Mouse (Mus musculus): ENCODE measurements around the gene Sigirr. TPM values are rescaled to one million over a fixed set of nuclear protein-coding genes. Genes with fewer than 3 reads are reported as not detected.

Gene Sigirr
- polyA plus RNA-seq, 1 experiment: 41.8 TPM

DNA sequence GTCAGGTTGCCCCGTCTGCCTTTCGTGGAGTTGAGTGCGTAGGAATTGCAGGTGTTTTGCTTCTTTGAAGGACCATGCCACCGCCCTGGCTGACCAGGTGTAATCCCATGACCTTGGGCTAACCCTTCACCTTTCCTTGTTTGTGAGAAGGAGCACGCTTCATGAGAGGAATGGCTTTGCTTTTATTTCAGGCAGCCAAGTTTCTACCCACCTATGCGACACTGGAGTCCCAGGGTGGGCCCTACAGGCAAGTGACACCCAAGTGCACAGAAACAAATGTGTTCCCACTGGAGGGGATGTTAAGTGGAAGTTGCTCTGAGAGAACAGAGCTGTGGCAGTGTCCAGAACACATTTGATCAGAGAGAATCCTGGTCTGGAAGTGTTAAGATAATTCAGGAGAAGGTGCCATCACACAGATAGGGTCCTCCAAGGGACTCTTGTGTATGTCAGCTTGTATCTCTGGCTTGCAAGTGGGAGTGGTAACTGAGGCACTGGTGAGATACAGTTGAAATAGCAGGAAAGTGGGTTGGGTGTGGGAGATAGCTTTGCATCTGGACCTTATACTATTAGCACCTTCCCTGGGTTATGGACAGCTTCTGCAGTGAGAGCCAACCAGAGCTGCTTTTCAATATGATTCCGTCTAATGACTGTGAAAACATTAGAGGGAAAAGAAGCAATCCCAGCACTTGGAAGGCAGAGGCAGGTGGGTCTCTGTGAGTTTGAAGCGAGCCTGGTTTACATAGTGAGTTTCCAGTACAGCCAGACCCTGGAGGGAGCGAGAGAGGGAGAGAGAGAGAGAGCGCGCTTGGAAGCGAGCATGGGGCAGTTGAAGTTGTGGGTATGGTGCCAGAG, 31.8 kb upstream of the Sigirr start:
- Histone ChIP-seq H3K9me3 (no peaks in the 10 kb centered on the region), H3K4me3 (replicated peaks) (peak overlapping the region; percentile 96), H3K36me3 (replicated peaks; ENCODE audit: low read length) (peaks cover 32% of the 10 kb centered on the region), H3K4me1 (peaks cover 46% of the 10 kb centered on the region), H3K27me3 (replicated peaks) (no peaks in the 10 kb centered on the region)
- TF ChIP-seq FLI1 (IDR thresholded peaks at IDR 0.05; ENCODE audit: low read length): no peak
- no peak; the same call in 2 of the 3 replicates for TF ChIP-seq GATA1 (IDR thresholded peaks at IDR 0.05; ENCODE audit: borderline replicate concordance, low read length)

DNA sequence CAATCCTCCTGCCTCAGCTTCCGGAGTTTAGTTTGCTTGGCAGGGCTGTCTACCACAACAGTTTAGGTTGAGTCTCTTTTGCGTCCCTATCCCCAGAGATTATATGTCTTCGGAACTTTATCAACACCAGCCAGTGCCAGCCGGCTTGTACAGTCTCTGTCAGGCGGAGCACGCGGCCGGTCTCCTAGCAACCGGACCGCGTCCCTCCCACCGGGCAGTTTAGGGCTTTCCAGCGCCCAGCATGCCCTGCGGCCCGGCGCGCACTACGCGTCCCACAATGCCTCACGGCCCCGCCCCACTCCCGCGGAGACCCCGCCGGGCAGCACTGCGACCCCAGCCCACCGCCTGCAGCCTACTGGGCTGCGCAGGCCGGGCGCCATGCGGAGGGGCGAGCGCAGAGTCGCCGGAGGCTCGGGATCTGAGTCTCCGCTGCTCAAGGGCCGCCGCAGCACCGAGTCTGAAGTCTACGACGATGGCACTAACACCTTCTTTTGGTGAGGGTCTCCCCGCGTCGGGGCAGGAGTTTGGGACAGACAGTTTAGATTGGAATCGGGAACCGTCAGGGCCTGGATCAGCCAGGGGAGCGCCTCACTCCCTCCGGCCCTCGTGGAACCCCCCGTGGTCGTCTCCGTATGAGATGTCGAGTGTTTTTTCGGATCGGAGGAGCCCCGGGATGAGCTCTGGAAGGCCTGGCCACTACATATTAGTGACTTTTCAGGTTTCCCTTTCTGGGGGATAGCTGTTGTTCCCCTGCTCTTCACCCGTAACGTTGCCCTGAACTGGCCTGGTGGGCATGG, 30.9 kb upstream of the Sigirr start:
- H3K36me3 ChIP-seq (replicated peaks; ENCODE audit: low read length): peaks cover 23% of the 10 kb centered on the region
- H3K27me3 ChIP-seq (replicated peaks): no peaks in the 10 kb centered on the region
- peak overlapping the region; percentile 96 for H3K4me3 ChIP-seq (replicated peaks)
- peaks cover 50% of the 10 kb centered on the region for H3K4me1 ChIP-seq
- H3K9me3 ChIP-seq: no peaks in the 10 kb centered on the region
- no peak for TF ChIP-seq FLI1 (IDR thresholded peaks at IDR 0.05; ENCODE audit: low read length)
- TF ChIP-seq GATA1 (IDR thresholded peaks at IDR 0.05; ENCODE audit: borderline replicate concordance, low read length): no peak

DNA sequence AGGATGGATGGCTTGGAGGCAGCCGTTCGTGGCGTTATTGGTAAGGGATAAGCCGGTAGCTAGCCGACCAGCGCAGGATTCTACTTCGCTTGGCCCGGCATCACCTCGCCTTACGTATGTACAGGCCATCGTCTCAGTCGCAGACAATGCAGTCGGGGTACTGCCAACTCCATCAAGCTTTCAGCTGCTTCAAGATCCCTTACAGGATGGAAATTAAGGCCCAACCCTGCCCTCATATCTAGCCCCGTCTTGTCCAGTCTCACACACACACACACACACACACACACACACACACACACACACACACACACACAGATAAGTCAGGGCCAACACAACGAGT, 23.1 kb upstream of the Sigirr start:
- Histone ChIP-seq H3K4me1 (peaks cover 64% of the 10 kb centered on the region), H3K27me3 (replicated peaks) (no peaks in the 10 kb centered on the region), H3K9me3 (no peaks in the 10 kb centered on the region)

DNA sequence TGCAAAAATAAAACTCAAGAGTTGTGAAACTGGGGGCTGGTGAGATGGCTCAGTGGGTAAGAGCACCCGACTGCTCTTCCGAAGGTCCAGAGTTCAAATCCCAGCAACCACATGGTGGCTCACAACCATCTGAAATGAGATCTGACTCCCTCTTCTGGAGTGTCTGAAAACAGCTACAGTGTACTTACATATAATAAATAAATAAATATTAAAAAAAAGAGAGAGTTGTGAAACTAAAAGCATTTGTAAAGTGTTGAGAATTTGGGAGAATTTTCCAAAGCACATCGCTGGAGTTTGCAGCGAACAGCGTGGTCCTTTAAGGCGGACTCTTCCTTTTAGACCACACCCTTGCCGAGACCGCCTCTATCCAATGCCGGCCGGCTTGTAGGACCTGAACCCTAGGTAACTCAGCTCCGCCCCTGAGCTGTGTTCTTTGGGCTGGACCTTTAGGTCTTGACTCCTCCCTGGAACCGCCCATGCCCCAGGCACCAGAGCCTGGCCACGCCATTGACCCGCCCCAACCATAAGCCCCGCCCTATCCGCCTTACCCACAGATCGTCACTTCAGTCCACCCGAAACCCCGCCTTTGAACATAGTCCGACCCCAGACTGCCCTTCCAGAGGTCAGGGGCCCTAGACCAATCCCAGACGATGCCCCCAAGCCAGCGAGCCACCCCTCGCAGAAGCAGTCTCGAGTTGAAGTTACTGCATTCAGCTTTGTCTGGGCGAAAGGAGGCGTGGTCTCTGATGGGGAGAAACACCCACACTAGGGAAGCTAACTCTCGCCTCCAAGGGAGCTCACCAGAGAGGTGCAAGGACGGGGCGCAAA, 22.5 kb upstream of the Sigirr start:
- no peaks in the 10 kb centered on the region for H3K36me3 ChIP-seq (replicated peaks; ENCODE audit: low read length)
- H3K27me3 ChIP-seq (replicated peaks): no peaks in the 10 kb centered on the region
- TF ChIP-seq GATA1 (IDR thresholded peaks at IDR 0.05; ENCODE audit: borderline replicate concordance, low read length): no peak
- no peak for TF ChIP-seq FLI1 (IDR thresholded peaks at IDR 0.05; ENCODE audit: low read length)
- peak overlapping the region; percentile 95 for H3K4me3 ChIP-seq (replicated peaks)
- H3K9me3 ChIP-seq: no peaks in the 10 kb centered on the region
- peaks cover 68% of the 10 kb centered on the region for H3K4me1 ChIP-seq

More for the DNA sequence above, 23.1 kb upstream of the Sigirr start:
- Histone ChIP-seq H3K4me3 (replicated peaks) (peak overlapping the region; percentile 95), H3K36me3 (replicated peaks; ENCODE audit: low read length) (no peaks in the 10 kb centered on the region)
- TF ChIP-seq GATA1 (IDR thresholded peaks at IDR 0.05; ENCODE audit: borderline replicate concordance, low read length) (no peak), FLI1 (IDR thresholded peaks at IDR 0.05; ENCODE audit: low read length) (no peak)

DNA sequence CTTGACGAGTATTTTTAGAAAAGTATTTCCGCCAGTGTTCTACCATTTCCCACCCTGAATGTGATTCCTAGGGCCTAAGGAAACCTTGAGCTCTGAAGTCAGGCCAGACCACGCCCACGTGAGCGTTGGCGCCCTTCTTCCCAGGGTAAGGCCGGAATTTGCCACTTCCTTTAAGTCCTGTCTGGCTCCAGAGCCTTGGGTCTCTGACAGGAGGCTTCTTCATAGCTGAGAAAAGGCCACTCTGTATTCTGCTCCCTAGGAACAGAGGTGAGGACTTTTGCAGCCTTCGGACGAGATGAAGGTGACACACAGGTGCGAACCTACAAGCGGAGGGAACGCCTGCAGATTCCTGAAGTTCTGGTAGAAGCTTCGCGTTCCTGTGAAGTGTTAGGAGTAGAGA, 21.9 kb upstream of the Sigirr start, which contains the start of gene Ptdss2:
Gene Ptdss2 (plus strand): TSS at position 138 of the 400 bp plus-strand sequence.
- H3K4me1 ChIP-seq: peaks cover 74% of the 10 kb centered on the region
- no peak for TF ChIP-seq FLI1 (IDR thresholded peaks at IDR 0.05; ENCODE audit: low read length)
- TF ChIP-seq GATA1 (IDR thresholded peaks at IDR 0.05; ENCODE audit: borderline replicate concordance, low read length): no peak
- no peaks in the 10 kb centered on the region for H3K36me3 ChIP-seq (replicated peaks; ENCODE audit: low read length)
- peak within 1 kb of the TSS; percentile 95 for H3K4me3 ChIP-seq (replicated peaks)
- H3K27me3 ChIP-seq (replicated peaks): peaks cover 3% of the 10 kb centered on the region
- H3K9me3 ChIP-seq: no peaks in the 10 kb centered on the region

DNA sequence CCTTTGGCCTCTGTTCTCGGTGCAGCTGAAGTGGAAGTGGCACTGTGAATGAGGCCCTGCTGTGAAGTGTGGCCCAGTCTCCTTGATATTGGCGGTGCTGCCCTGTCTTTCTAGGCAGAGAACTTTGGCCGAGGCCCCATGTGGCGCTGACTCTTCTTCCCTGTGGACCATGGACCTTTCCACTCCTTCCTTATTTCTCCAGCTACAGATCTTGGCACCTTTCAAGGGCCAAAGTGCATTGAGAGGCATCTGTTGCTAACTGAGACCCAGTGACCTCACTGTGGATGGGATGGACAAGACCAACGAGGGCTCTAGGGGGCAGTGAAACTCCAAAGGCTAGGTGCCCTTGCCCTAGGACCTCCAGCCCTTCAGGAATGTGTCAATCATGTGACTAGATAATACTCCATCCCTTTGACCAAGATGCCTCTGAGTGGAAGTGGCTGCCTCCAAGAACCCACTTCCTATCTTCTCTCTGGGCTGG, 20.7 kb upstream of the Sigirr start:
- H3K4me1 ChIP-seq: peaks cover 74% of the 10 kb centered on the region
- H3K4me3 ChIP-seq (replicated peaks): peak overlapping the region; percentile 38
- H3K9me3 ChIP-seq: no peaks in the 10 kb centered on the region
- TF ChIP-seq GATA1 (IDR thresholded peaks at IDR 0.05; ENCODE audit: borderline replicate concordance, low read length) (no peak), FLI1 (IDR thresholded peaks at IDR 0.05; ENCODE audit: low read length) (no peak)
- peaks cover 9% of the 10 kb centered on the region for H3K27me3 ChIP-seq (replicated peaks)
- H3K36me3 ChIP-seq (replicated peaks; ENCODE audit: low read length): no peaks in the 10 kb centered on the region

DNA sequence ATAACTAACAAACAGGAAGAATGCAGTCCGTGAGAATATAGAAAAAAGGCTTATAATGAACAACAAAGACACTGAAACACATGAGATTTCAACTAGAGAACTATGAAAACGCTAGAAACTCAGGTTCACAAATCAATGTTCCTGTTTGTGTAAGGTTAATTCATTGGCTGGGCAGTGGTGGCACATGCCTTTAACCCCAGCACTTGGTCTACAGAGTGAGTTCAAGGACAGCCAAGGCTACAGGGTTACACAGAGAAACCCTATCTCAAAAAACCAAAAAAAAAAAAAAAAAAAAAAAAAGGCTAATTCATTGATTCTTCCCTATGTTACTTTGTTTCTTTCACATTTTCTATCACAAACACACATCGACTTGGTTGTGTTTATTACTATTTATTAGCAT, 20.2 kb upstream of the Sigirr start:
- peaks cover 14% of the 10 kb centered on the region for H3K27me3 ChIP-seq (replicated peaks)
- no peak overlapping the region for H3K4me3 ChIP-seq (replicated peaks)
- TF ChIP-seq GATA1 (IDR thresholded peaks at IDR 0.05; ENCODE audit: borderline replicate concordance, low read length) (no peak), FLI1 (IDR thresholded peaks at IDR 0.05; ENCODE audit: low read length) (no peak)
- no peaks in the 10 kb centered on the region for H3K36me3 ChIP-seq (replicated peaks; ENCODE audit: low read length)
- no peaks in the 10 kb centered on the region for H3K9me3 ChIP-seq
- H3K4me1 ChIP-seq: peaks cover 70% of the 10 kb centered on the region

DNA sequence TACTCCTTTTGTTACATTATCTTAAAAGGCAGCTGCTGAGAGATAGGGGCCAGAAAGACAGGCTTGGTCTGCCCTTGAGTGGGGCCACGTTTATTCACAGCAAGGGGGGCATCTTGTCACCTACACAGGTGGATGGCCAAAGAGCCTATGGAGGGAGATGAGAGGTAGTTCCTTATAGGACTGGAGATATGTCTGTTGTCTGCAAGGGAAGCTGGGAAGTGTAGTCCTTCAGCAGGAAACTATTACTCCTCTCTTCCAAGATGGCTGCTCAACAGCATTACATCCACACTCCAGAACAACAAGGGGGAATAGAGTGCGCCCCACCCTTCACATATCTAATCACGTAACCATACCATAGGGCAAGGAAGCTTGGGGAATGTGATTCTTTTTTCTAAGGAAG, 19.1 kb upstream of the Sigirr start:
- no peak for TF ChIP-seq FLI1 (IDR thresholded peaks at IDR 0.05; ENCODE audit: low read length)
- TF ChIP-seq GATA1 (IDR thresholded peaks at IDR 0.05; ENCODE audit: borderline replicate concordance, low read length): no peak
- H3K4me3 ChIP-seq (replicated peaks): no peak overlapping the region
- no peaks in the 10 kb centered on the region for H3K36me3 ChIP-seq (replicated peaks; ENCODE audit: low read length)
- no peaks in the 10 kb centered on the region for H3K9me3 ChIP-seq
- peaks cover 60% of the 10 kb centered on the region for H3K4me1 ChIP-seq
- H3K27me3 ChIP-seq (replicated peaks): peaks cover 15% of the 10 kb centered on the region

DNA sequence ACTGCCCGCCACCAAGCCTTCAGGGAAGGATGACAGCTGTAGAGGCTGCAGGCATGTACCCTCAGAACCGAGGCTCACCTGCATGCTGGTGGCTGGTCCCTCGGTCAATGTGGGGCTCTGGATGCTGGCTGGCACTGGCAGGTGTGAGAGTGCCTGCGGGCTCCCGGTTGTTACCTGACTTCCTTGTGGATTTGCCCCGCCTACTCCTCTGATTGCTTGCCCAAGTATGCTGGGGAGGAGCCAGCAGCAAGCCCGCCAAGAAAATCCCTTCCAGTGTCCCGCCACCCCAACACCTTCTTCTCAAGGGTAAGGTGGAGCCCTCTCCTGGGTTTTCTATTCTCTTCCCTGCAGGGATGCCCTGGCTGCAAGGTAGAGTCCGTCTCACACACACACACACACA, 17.3 kb upstream of the Sigirr start, which contains the start of gene Ano9:
Gene Ano9 (minus strand): TSS at position 171 of the 400 bp plus-strand sequence.
- Histone ChIP-seq H3K36me3 (replicated peaks; ENCODE audit: low read length) (no peaks in the 10 kb centered on the region), H3K4me1 (peaks cover 52% of the 10 kb centered on the region), H3K4me3 (replicated peaks) (no peak within 1 kb of the TSS), H3K27me3 (replicated peaks) (peaks cover 18% of the 10 kb centered on the region), H3K9me3 (no peaks in the 10 kb centered on the region)
- no peak for TF ChIP-seq GATA1 (IDR thresholded peaks at IDR 0.05; ENCODE audit: borderline replicate concordance, low read length)
- TF ChIP-seq FLI1 (IDR thresholded peaks at IDR 0.05; ENCODE audit: low read length): no peak
